Mouse (Mus musculus) E14TG2a.4 (cell line): ENCODE data around the gene Slc11a1.

Experiments used
- CTCF ChIP-seq: conservative IDR thresholded peaks from 2 replicates; pipeline ENCODE4 v1.5.1; 2014; ENCODE audit warnings: low read length
- NANOG ChIP-seq: IDR thresholded peaks from 2 replicates; pipeline ENCODE4 v1.6.1; 2014; ENCODE audit warnings: borderline replicate concordance, low read length, mixed read lengths
- POU5F1 ChIP-seq: IDR thresholded peaks from 2 replicates; pipeline ENCODE4 v1.6.1; 2014; ENCODE audit warnings: low read length, borderline replicate concordance

DNA sequence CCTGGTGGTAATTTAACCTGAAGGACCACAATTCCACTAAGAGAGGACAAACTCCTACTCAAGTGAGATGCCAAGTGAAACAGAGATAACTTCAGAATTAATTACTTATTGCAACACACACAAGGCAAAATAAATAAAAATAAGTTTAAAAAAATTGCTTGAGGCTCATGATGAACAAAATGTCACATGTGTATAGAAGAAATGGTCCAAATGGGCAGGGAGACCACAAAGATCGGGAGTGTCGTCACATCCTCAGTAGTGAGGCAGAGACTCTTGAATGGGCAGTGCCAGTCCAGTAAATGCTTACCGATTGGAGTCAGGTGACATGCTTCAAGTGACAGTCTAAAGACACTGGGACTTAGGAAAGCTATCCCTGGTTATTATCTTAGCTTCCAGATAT lies 25.5 kb downstream of the Slc11a1 start:
- TF ChIP-seq CTCF (no peak), NANOG (no peak), POU5F1 (no peak)
